Mouse (Mus musculus): Measurements from ENCODE around the gene Gm42417. TPM values are rescaled to one million over a fixed set of nuclear protein-coding genes. Genes with fewer than 3 reads are reported as not detected.

Gm42417 gene
- polyA plus RNA-seq, 1 experiment, result not detected

- H3K36me3 ChIP-seq (ENCODE audit: control insufficient read depth, insufficient read depth, low read length), result peaks cover 12% of the 10 kb centered on the region; the same call in 1 of the 2 replicates
- DNase-seq, result no peak
- 0 out of 2 replicates have a peak, but pooled peaks cover 2% of the 10 kb centered on the region for H3K4me1 ChIP-seq (replicated peaks; ENCODE audit: control insufficient read depth, insufficient read depth, low read length)
- WGBS, result 85% methylated on average over 2 of the region's 2 CpGs
- H3K4me3 ChIP-seq (ENCODE audit: control insufficient read depth, insufficient read depth, low read length), result no peak overlapping the region
- no peaks in the 10 kb centered on the region for H3K27me3 ChIP-seq (ENCODE audit: control insufficient read depth, insufficient read depth, low read length)
- TF ChIP-seq CTCF (IDR thresholded peaks at IDR 0.05; ENCODE audit: borderline replicate concordance, control insufficient read depth, extremely low read depth, insufficient read depth, low read length, poor library complexity), result no peak
- no peak for TF ChIP-seq POLR2A (IDR thresholded peaks at IDR 0.05; ENCODE audit: control insufficient read depth, extremely low read depth, insufficient read depth, low read length, poor library complexity)
- no peak overlapping the region for H3K27ac ChIP-seq (ENCODE audit: control insufficient read depth, insufficient read depth, low read length)
These were observed 42.5 kb downstream of the Gm42417 start for GRCm38 (mm10) chr1:36496719-36497118.

GRCm38 (mm10) chr1:36493299-36493698 lies 45.9 kb downstream of the Gm42417 start:
- Histone ChIP-seq H3K27me3 (ENCODE audit: control insufficient read depth, insufficient read depth, low read length) (no peaks in the 10 kb centered on the region), H3K4me1 (replicated peaks; ENCODE audit: control insufficient read depth, insufficient read depth, low read length) (0 out of 2 replicates have a peak, but pooled peaks cover 2% of the 10 kb centered on the region), H3K36me3 (ENCODE audit: control insufficient read depth, insufficient read depth, low read length) (no peaks in the 10 kb centered on the region), H3K4me3 (ENCODE audit: control insufficient read depth, insufficient read depth, low read length) (no peak overlapping the region), H3K27ac (ENCODE audit: control insufficient read depth, insufficient read depth, low read length) (no peak overlapping the region)
- DNase-seq, result no peak
- TF ChIP-seq CTCF (IDR thresholded peaks at IDR 0.05; ENCODE audit: borderline replicate concordance, control insufficient read depth, extremely low read depth, insufficient read depth, low read length, poor library complexity) (no peak), POLR2A (IDR thresholded peaks at IDR 0.05; ENCODE audit: control insufficient read depth, extremely low read depth, insufficient read depth, low read length, poor library complexity) (no peak)
- 93% methylated on average over 6 of the region's 6 CpGs for WGBS

- DNase-seq, result no peak
- WGBS, result 93% methylated on average over 9 of the region's 9 CpGs
- Histone ChIP-seq H3K27me3 (ENCODE audit: control insufficient read depth, insufficient read depth, low read length) (no peaks in the 10 kb centered on the region), H3K4me1 (replicated peaks; ENCODE audit: control insufficient read depth, insufficient read depth, low read length) (0 out of 2 replicates have a peak, but pooled peaks cover 2% of the 10 kb centered on the region), H3K27ac (ENCODE audit: control insufficient read depth, insufficient read depth, low read length) (no peak overlapping the region), H3K36me3 (ENCODE audit: control insufficient read depth, insufficient read depth, low read length) (no peaks in the 10 kb centered on the region), H3K4me3 (ENCODE audit: control insufficient read depth, insufficient read depth, low read length) (no peak overlapping the region)
- TF ChIP-seq POLR2A (IDR thresholded peaks at IDR 0.05; ENCODE audit: control insufficient read depth, extremely low read depth, insufficient read depth, low read length, poor library complexity), result no peak
- no peak for TF ChIP-seq CTCF (IDR thresholded peaks at IDR 0.05; ENCODE audit: borderline replicate concordance, control insufficient read depth, extremely low read depth, insufficient read depth, low read length, poor library complexity)
These were observed 46.7 kb downstream of the Gm42417 start for GRCm38 (mm10) chr1:36492416-36493139.

- WGBS, result 93% methylated on average over 6 of the region's 6 CpGs
- Histone ChIP-seq H3K27ac (ENCODE audit: control insufficient read depth, insufficient read depth, low read length) (no peak overlapping the region), H3K4me3 (ENCODE audit: control insufficient read depth, insufficient read depth, low read length) (no peak overlapping the region), H3K27me3 (ENCODE audit: control insufficient read depth, insufficient read depth, low read length) (no peaks in the 10 kb centered on the region), H3K36me3 (ENCODE audit: control insufficient read depth, insufficient read depth, low read length) (no peaks in the 10 kb centered on the region), H3K4me1 (replicated peaks; ENCODE audit: control insufficient read depth, insufficient read depth, low read length) (no peaks in the 10 kb centered on the region)
- TF ChIP-seq POLR2A (IDR thresholded peaks at IDR 0.05; ENCODE audit: control insufficient read depth, extremely low read depth, insufficient read depth, low read length, poor library complexity), result no peak
- DNase-seq, result no peak
These were observed 49.6 kb downstream of the Gm42417 start for GRCm38 (mm10) chr1:36489661-36490060.

- Histone ChIP-seq H3K4me1 (replicated peaks; ENCODE audit: control insufficient read depth, insufficient read depth, low read length) (no peaks in the 10 kb centered on the region), H3K36me3 (ENCODE audit: control insufficient read depth, insufficient read depth, low read length) (no peaks in the 10 kb centered on the region), H3K4me3 (ENCODE audit: control insufficient read depth, insufficient read depth, low read length) (no peak overlapping the region), H3K27me3 (ENCODE audit: control insufficient read depth, insufficient read depth, low read length) (no peaks in the 10 kb centered on the region), H3K27ac (ENCODE audit: control insufficient read depth, insufficient read depth, low read length) (no peak overlapping the region)
- TF ChIP-seq POLR2A (IDR thresholded peaks at IDR 0.05; ENCODE audit: control insufficient read depth, extremely low read depth, insufficient read depth, low read length, poor library complexity), result no peak
- TF ChIP-seq CTCF (IDR thresholded peaks at IDR 0.05; ENCODE audit: borderline replicate concordance, control insufficient read depth, extremely low read depth, insufficient read depth, low read length, poor library complexity), result no peak
- 95% methylated on average over 9 of the region's 9 CpGs for WGBS
- no peak for DNase-seq
These were observed 52.1 kb downstream of the Gm42417 start for GRCm38 (mm10) chr1:36487111-36487510.

GRCm38 (mm10) chr1:36485080-36485479 lies 54.1 kb downstream of the Gm42417 start:
- no peaks in the 10 kb centered on the region for H3K27me3 ChIP-seq (ENCODE audit: control insufficient read depth, insufficient read depth, low read length)
- no peaks in the 10 kb centered on the region for H3K36me3 ChIP-seq (ENCODE audit: control insufficient read depth, insufficient read depth, low read length)
- H3K27ac ChIP-seq (ENCODE audit: control insufficient read depth, insufficient read depth, low read length), result no peak overlapping the region
- 95% methylated on average over 7 of the region's 7 CpGs for WGBS
- no peak for DNase-seq
- no peaks in the 10 kb centered on the region for H3K4me1 ChIP-seq (replicated peaks; ENCODE audit: control insufficient read depth, insufficient read depth, low read length)
- no peak overlapping the region for H3K4me3 ChIP-seq (ENCODE audit: control insufficient read depth, insufficient read depth, low read length)
- no peak for TF ChIP-seq POLR2A (IDR thresholded peaks at IDR 0.05; ENCODE audit: control insufficient read depth, extremely low read depth, insufficient read depth, low read length, poor library complexity)
- no peak for TF ChIP-seq CTCF (IDR thresholded peaks at IDR 0.05; ENCODE audit: borderline replicate concordance, control insufficient read depth, extremely low read depth, insufficient read depth, low read length, poor library complexity)
